Comparison of ENCODE assay signal across 8 mouse cellular contexts in the genomic region with DNA sequence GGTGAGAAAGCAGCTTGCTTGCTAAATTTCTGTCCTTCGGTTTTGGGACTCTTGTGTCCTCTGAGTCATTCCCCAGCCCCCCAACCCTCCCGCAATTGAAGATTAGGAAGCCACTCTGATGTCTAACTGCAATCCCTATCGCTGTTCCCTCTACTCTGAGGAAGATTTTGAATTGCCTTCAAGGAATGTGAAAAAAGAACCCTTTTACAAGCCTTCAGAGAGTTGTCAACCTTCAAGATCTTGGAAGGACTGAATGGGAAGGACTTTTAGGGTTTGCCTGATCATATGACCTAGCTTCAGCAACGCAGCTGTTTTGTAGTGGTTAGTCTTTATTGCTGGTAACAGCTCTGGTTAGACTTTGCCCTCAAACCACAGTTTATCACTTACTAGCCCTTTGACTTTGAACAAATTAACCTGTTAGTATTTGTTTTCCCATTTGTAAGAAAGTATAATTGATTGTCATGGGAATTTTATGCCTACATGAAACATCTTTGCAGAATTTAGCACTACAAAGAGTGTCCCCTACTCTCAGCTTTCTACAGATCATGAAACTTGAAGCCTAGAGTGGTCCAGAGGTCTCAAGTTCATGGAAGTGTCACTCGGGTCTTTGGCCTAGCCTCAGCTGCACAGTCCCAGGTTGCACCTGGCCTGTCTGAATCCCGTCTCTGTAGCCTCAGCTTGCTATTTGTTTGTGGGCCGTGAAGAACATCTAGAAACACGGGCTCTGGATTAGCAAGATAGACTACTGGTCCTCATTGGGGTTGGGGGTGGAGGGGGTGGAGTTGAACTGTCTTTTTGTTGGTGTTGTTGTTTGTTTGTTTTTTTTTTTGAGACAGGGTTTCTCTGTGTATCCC. TPM values are rescaled to one million over a fixed set of nuclear protein-coding genes. Genes with fewer than 3 reads are reported as not detected.
DNase-seq lines count a peak whose midpoint lies in the region; ATAC-seq and TF ChIP-seq lines count a peak whose summit lies in the region.

No protein-coding gene starts in this region.

- peak overlapping the region; percentile 92 for H3K4me3 ChIP-seq in megakaryocyte, embryonic 14.5 days (replicated peaks)
- H3K4me3 ChIP-seq in forebrain, embryonic 10.5 days: peak overlapping the region; percentile 59
- H3K4me3 ChIP-seq in kidney, embryonic 14.5 days (ENCODE audit: low read length): peak overlapping the region; percentile 40
- peak overlapping the region; percentile 27 for H3K4me3 ChIP-seq in myocyte

- H3K27ac ChIP-seq in forebrain, embryonic 10.5 days: peak overlapping the region; percentile 97
- H3K27ac ChIP-seq in kidney, embryonic 14.5 days (ENCODE audit: low read depth, low read length): peak overlapping the region; percentile 98

- DNase-seq in forebrain, embryonic 10.5 days (ENCODE audit: extremely low spot score, low spot score): no peak
- no peak for DNase-seq in spleen, postnatal 10 days (ENCODE audit: low spot score in 2 of 2)

- no peaks in the 10 kb centered on the region for H3K79me2 ChIP-seq in myocyte (ENCODE audit: control insufficient read depth, insufficient read depth)

- peak overlapping the region; percentile 72 for H3K9ac ChIP-seq in kidney, embryonic 14.5 days (ENCODE audit: low read depth, low read length)

- 42% methylated on average over 8 of the region's 8 CpGs for WGBS in forebrain, embryonic 10.5 days
- 11% methylated on average over 8 of the region's 8 CpGs for WGBS in kidney, embryonic 14.5 days

- H3K36me3 ChIP-seq in megakaryocyte, embryonic 14.5 days (replicated peaks; ENCODE audit: low read length): peaks cover 15% of the 10 kb centered on the region
- H3K36me3 ChIP-seq in forebrain, embryonic 10.5 days (replicated peaks): no peaks in the 10 kb centered on the region
- H3K36me3 ChIP-seq in kidney, embryonic 14.5 days (ENCODE audit: control insufficient read depth, insufficient read depth, low read length): no peaks in the 10 kb centered on the region
- no peaks in the 10 kb centered on the region for H3K36me3 ChIP-seq in myocyte (ENCODE audit: control insufficient read depth, insufficient read depth)

- no peak for TF ChIP-seq POLR2A in myocyte (IDR thresholded peaks at IDR 0.05; ENCODE audit: insufficient read length, low read depth)

- H3K4me1 ChIP-seq in megakaryocyte, embryonic 14.5 days: peaks cover 92% of the 10 kb centered on the region
- peaks cover 73% of the 10 kb centered on the region for H3K4me1 ChIP-seq in forebrain, embryonic 10.5 days
- peaks cover 79% of the 10 kb centered on the region for H3K4me1 ChIP-seq in kidney, embryonic 14.5 days (ENCODE audit: control insufficient read depth, insufficient read depth, low read length)

- peaks cover 33% of the 10 kb centered on the region for H3K27me3 ChIP-seq in megakaryocyte, embryonic 14.5 days (replicated peaks)
- peaks cover 33% of the 10 kb centered on the region for H3K27me3 ChIP-seq in forebrain, embryonic 10.5 days (ENCODE audit: poor library complexity, severe bottlenecking)
- H3K27me3 ChIP-seq in kidney, embryonic 14.5 days (ENCODE audit: control insufficient read depth, insufficient read depth, low read length): no peaks in the 10 kb centered on the region
- peaks cover 4% of the 10 kb centered on the region for H3K27me3 ChIP-seq in myocyte (ENCODE audit: control insufficient read depth, insufficient read depth, insufficient read length)

- H3K9me3 ChIP-seq in megakaryocyte, embryonic 14.5 days: no peaks in the 10 kb centered on the region
- no peaks in the 10 kb centered on the region for H3K9me3 ChIP-seq in forebrain, embryonic 10.5 days
- no peaks in the 10 kb centered on the region for H3K9me3 ChIP-seq in kidney, embryonic 14.5 days (ENCODE audit: control insufficient read depth, low read length)

- no peak overlapping the region for H3ac ChIP-seq in myocyte (ENCODE audit: control insufficient read depth, insufficient read length)

- no peak for ATAC-seq in megakaryocyte, adult 5-6 weeks (ENCODE audit: poor library complexity, severe bottlenecking)
- ATAC-seq in kidney, embryonic 14.5 days (ENCODE audit: low FRiP score, low TSS enrichment): no peak
- no peak for ATAC-seq in monocyte, adult 5-6 weeks (replicated peaks; ENCODE audit: insufficient number of reproducible peaks, low FRiP score, low TSS enrichment, poor library complexity, severe bottlenecking)
- ATAC-seq in megakaryocyte progenitor cell, adult 5-6 weeks (replicated peaks; ENCODE audit: poor library complexity): no peak

- peak overlapping the region; percentile 70 for H3K4me2 ChIP-seq in kidney, embryonic 14.5 days (replicated peaks; ENCODE audit: low read depth, low read length)
- peak overlapping the region; percentile 89 for H3K4me2 ChIP-seq in myocyte (ENCODE audit: low read depth)

TF ChIP-seq in myocyte, 11 proteins besides CTCF, POLR2A, EP300 and RAD21:
- TF ChIP-seq CEBPB (IDR thresholded peaks at IDR 0.05; ENCODE audit: insufficient read depth, poor library complexity, severe bottlenecking) (no peak), USF1 (IDR thresholded peaks at IDR 0.05; ENCODE audit: low read depth) (peak; percentile 89), MYOG (IDR thresholded peaks at IDR 0.05; ENCODE audit: control insufficient read depth in 1 of 3, insufficient read depth in 1 of 3, insufficient read length in 2 of 3, low read depth in 2 of 3) (peak in 1 of 3 experiments; percentile 91), TCF3 (IDR thresholded peaks at IDR 0.05; ENCODE audit: insufficient read length, low read depth) (peak; percentile 28), E2F4 (IDR thresholded peaks at IDR 0.05; ENCODE audit: insufficient read depth) (no peak), POLR2AphosphoS2 (IDR thresholded peaks at IDR 0.05; ENCODE audit: insufficient read length, low read depth) (no peak), TCF12 (IDR thresholded peaks at IDR 0.05; ENCODE audit: insufficient read depth, poor library complexity, severe bottlenecking) (peak; percentile 44), MAX (IDR thresholded peaks at IDR 0.05; ENCODE audit: low read depth) (no peak), MYOD1 (IDR thresholded peaks at IDR 0.05; ENCODE audit: control insufficient read depth in 1 of 3, insufficient read length in 2 of 3, low read depth in 2 of 3) (peak in 2 of 3 experiments; percentile 71 to 79)
TF ChIP-seq in myocyte: peak in this region for 5.

RNA-seq across cellular contexts. Expression of a gene that starts 4.4 kb away (rescaled TPM):
- 1.00 and 1.6 TPM in 2 replicates for polyA plus RNA-seq in megakaryocyte, embryonic 14.5 days (2012; ENCODE audit: insufficient read depth, low replicate concordance)
- 2.9 and 3.8 TPM in 2 replicates for total RNA-seq in megakaryocyte, adult 5-6 weeks (2015)
- 1.7 and 3.3 TPM in 2 replicates for total RNA-seq in megakaryocyte, adult 5-6 weeks (2017)
- polyA plus RNA-seq in forebrain, embryonic 10.5 days (2016; fragmentation: Nextera tagmentation; extraction: Ambion mirVana): 0.14 and 0.36 TPM in 2 replicates
- 0.47 and 0.69 TPM in 2 replicates for polyA plus RNA-seq in kidney, embryonic 14.5 days (2014; fragmentation: Nextera tagmentation; extraction: Ambion mirVana)
- 0.05 TPM for polyA plus RNA-seq in myocyte (2012; fragmentation: generic; extraction: Trizol)
- total RNA-seq in monocyte, adult 5-6 weeks (2017): 0.53 to 1.2 TPM (median 0.87 TPM) in 3 replicates
- total RNA-seq in megakaryocyte progenitor cell, adult 5-6 weeks (2015): 1.8 and 3.4 TPM in 2 replicates
- total RNA-seq in megakaryocyte progenitor cell, adult 5-6 weeks (2017): 1.8 and 2.3 TPM in 2 replicates

RNA-seq across cellular contexts. Expression of a gene that starts 33.5 kb away (rescaled TPM):
- 33.2 and 56.2 TPM in 2 replicates for polyA plus RNA-seq in megakaryocyte, embryonic 14.5 days (2012; ENCODE audit: insufficient read depth, low replicate concordance)
- total RNA-seq in megakaryocyte, adult 5-6 weeks (2015): 246 and 255 TPM in 2 replicates
- total RNA-seq in megakaryocyte, adult 5-6 weeks (2017): 87.7 and 93.9 TPM in 2 replicates
- 279 and 280 TPM in 2 replicates for polyA plus RNA-seq in forebrain, embryonic 10.5 days (2016; fragmentation: Nextera tagmentation; extraction: Ambion mirVana)
- 290 and 322 TPM in 2 replicates for polyA plus RNA-seq in kidney, embryonic 14.5 days (2014; fragmentation: Nextera tagmentation; extraction: Ambion mirVana)
- 172 TPM for polyA plus RNA-seq in myocyte (2012; fragmentation: generic; extraction: Trizol)
- 47.5 to 52.5 TPM (median 50.3 TPM) in 3 replicates for total RNA-seq in monocyte, adult 5-6 weeks (2017)
- total RNA-seq in megakaryocyte progenitor cell, adult 5-6 weeks (2015): 245 and 256 TPM in 2 replicates
- total RNA-seq in megakaryocyte progenitor cell, adult 5-6 weeks (2017): 75.9 and 91.4 TPM in 2 replicates

RNA-seq across cellular contexts. Expression of a gene that starts 33.9 kb away (rescaled TPM):
- 1,319 and 2,156 TPM in 2 replicates for polyA plus RNA-seq in megakaryocyte, embryonic 14.5 days (2012; ENCODE audit: insufficient read depth, low replicate concordance)
- 35.8 and 40.1 TPM in 2 replicates for total RNA-seq in megakaryocyte, adult 5-6 weeks (2015)
- 6.8 and 9.4 TPM in 2 replicates for total RNA-seq in megakaryocyte, adult 5-6 weeks (2017)
- 23.1 and 23.6 TPM in 2 replicates for polyA plus RNA-seq in forebrain, embryonic 10.5 days (2016; fragmentation: Nextera tagmentation; extraction: Ambion mirVana)
- 12.3 and 18.2 TPM in 2 replicates for polyA plus RNA-seq in kidney, embryonic 14.5 days (2014; fragmentation: Nextera tagmentation; extraction: Ambion mirVana)
- polyA plus RNA-seq in myocyte (2012; fragmentation: generic; extraction: Trizol): 35.6 TPM
- 0.85 to 3.7 TPM (median 1.7 TPM) in 3 replicates for total RNA-seq in monocyte, adult 5-6 weeks (2017)
- 11.5 and 12.4 TPM in 2 replicates for total RNA-seq in megakaryocyte progenitor cell, adult 5-6 weeks (2015)
- total RNA-seq in megakaryocyte progenitor cell, adult 5-6 weeks (2017): 2.0 and 3.2 TPM in 2 replicates

RNA-seq across cellular contexts. Expression of a gene that starts 47.8 kb away (rescaled TPM):
- polyA plus RNA-seq in megakaryocyte, embryonic 14.5 days (2012; ENCODE audit: insufficient read depth, low replicate concordance): 321 and 342 TPM in 2 replicates
- 205 and 258 TPM in 2 replicates for total RNA-seq in megakaryocyte, adult 5-6 weeks (2015)
- total RNA-seq in megakaryocyte, adult 5-6 weeks (2017): 218 and 249 TPM in 2 replicates
- polyA plus RNA-seq in forebrain, embryonic 10.5 days (2016; fragmentation: Nextera tagmentation; extraction: Ambion mirVana): 5.5 and 8.3 TPM in 2 replicates
- 3.1 and 3.9 TPM in 2 replicates for polyA plus RNA-seq in kidney, embryonic 14.5 days (2014; fragmentation: Nextera tagmentation; extraction: Ambion mirVana)
- polyA plus RNA-seq in myocyte (2012; fragmentation: generic; extraction: Trizol): 0.42 TPM
- 85.2 to 136 TPM (median 112 TPM) in 3 replicates for total RNA-seq in monocyte, adult 5-6 weeks (2017)
- 115 and 140 TPM in 2 replicates for total RNA-seq in megakaryocyte progenitor cell, adult 5-6 weeks (2015)
- total RNA-seq in megakaryocyte progenitor cell, adult 5-6 weeks (2017): 126 and 148 TPM in 2 replicates

Comparison
In these comparisons a context has a peak if more than half of its experiments do, and no peak if none do; other contexts are left out.
1. H3K4me3 ChIP-seq: peak in every context shown above with its lines; median percentile 92 in megakaryocyte, embryonic 14.5 days; 59 in forebrain, embryonic 10.5 days; 40 in kidney, embryonic 14.5 days; 27 in myocyte.
2. RNA of a gene that starts 33.9 kb away (polyA plus RNA-seq): 1,319 to 2,156 TPM in megakaryocyte, embryonic 14.5 days; 35.6 TPM in myocyte (single experiment), 23.1 to 23.6 TPM in forebrain, embryonic 10.5 days and 12.3 to 18.2 TPM in kidney, embryonic 14.5 days; every median in the first group is over 10 times any median in the second.